Mouse (Mus musculus) MEL (cell line): Measurements from ENCODE around the gene U2af1l4.

Experiments
- ELF1 ChIP-seq: IDR thresholded peaks from 2 replicates; pipeline ENCODE4 v1.6.1; 2014; ENCODE audit warnings: low read depth, mild to moderate bottlenecking, inconsistent platforms, low read length, improper control_type of control experiment, moderate library complexity
- POLR2AphosphoS5 ChIP-seq: IDR thresholded peaks from 2 replicates; pipeline ENCODE4 v1.6.1; 2012; ENCODE audit warnings: low read depth, borderline replicate concordance, mild to moderate bottlenecking, inconsistent platforms, low read length, moderate library complexity, mixed read lengths
- TBP ChIP-seq: IDR thresholded peaks from 2 replicates; pipeline ENCODE4 v1.8.0; 2011; ENCODE audit warnings: low read depth, low read length, improper control_type of control experiment

- TF ChIP-seq ELF1: no peak
- no peak for TF ChIP-seq POLR2AphosphoS5
- TF ChIP-seq TBP: no peak
Observed at GRCm38 (mm10) chr7:30604944-30605343, 41.8 kb downstream of the U2af1l4 start.
